Mouse (Mus musculus) NIH3T3 (cell line): ENCODE results near the gene Notum.
A peak's percentile ranks its signal among the peaks of the same experiment; 100 is the strongest.
"Not testable (repeated sequence)": the region's sequence is repeated elsewhere in the genome, so short reads cannot be mapped to it uniquely, and the experiment has no call there.

ENCODE experiments used
- DNase-seq: peaks from one replicate; pipeline ENCODE4 v3.0.0-alpha.2; 2012; ENCODE audit warnings: low read depth

Gene Notum

DNA sequence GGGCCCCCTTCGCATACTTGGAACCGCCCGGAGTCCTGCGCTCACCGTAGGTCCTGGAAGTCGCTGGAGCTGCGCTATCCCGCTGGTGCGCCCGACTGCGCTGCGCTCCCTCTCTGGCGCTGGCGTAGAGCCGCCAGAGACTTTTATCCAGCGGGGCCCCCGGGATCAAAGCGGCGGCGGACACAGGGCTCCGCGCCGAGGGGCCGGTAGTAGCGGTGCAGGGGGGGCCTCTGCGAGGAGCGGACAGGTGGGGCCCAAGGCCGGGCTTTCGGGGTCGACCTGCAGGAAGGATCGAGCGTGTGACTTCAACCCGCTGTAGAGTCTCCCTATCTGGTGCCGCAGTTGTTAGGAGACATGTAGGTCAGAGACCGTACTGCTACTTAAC, at the start of gene Notum:
TSS of gene Notum (minus strand) at position 100 of the 385 bp plus-strand sequence.
- no peak for DNase-seq

- DNase-seq, result no peak
These were observed 49.7 kb upstream of the Notum start for GRCm38 (mm10) chr11:120710672-120711071.

DNA sequence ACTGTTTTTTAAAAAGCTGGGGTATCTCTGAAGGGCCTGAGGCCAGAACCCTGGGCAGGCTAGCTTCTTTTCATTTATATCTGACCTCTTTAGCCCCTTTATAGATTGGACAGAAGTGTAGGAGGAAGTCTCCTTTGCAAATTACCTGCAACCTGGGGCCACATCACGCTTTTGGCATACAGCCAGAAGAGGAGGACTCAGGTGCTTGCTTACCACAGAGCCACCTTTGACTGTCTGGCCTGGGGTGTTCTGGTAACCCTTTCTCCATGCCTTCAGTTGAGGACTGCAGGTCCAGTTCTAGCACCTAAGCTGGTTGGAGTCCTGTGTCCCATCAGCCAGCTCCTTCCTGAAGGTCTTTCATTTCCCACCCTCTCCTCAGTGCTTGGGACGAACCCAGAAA, 48.6 kb upstream of the Notum start:
- DNase-seq, result no peak

DNA sequence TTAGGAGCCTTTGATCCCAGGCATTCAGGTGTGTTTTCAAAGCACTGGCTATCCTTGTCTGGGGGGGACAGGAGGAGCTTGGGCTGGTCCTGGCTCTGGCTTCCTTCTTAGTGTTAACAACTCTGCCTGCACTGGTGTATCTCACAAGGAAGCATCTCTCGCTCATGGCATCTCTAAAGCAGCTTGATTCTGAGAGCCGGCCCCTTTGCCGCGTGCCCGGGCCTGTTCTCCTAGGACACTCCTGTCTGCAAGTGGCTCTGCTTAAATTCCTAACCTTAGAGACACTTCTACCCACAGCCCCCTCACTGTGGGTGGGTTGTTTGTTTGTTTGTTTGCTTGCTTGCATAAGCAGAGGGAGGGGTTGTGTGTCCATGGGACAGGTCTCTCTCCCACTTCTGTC, 47.0 kb upstream of the Notum start:
- no peak for DNase-seq

DNA sequence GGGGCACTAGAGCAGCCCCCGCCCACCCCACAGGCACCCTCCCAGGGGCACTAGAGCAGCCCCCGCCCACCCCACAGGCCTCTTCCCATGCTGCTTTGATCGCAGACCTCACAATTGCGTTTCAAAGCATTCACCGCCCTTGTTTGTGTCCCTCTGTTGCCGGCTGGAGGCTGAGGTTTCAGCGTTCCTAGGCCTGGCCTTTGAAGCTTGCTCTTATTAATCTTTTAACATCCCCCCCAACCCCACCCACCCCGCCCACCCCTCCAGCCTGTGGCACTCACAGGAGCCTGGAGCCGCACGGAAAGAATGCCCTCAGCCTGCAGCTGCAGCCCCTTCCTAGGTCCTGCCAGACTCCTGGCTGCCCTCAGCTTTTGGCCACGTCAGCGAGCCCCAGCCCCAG, 46.2 kb upstream of the Notum start:
- DNase-seq, result no peak

DNA sequence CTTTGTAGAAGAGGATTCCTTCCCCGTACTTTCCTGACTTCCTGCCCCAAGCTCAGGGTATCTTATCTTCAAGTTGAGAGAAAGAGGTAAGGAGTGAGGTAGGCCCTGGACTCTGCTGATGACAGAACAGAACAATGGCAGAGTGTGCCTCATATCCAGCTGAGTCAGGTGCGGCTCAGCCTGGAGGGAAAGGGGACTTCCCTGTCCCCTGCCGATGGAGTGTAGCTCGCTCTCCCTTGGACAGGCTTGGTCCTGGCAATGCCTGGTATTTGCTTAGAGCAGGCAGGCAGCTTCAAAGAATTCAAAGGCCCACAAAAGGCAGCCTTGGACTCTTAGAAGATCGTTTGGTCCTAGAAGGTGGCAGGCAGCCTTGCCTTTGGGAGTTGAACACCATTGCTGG, 45.1 kb upstream of the Notum start:
- DNase-seq, result no peak

GRCm38 (mm10) chr11:120704486-120705325, 43.7 kb upstream of the Notum start:
- DNase-seq, result no peak

DNA sequence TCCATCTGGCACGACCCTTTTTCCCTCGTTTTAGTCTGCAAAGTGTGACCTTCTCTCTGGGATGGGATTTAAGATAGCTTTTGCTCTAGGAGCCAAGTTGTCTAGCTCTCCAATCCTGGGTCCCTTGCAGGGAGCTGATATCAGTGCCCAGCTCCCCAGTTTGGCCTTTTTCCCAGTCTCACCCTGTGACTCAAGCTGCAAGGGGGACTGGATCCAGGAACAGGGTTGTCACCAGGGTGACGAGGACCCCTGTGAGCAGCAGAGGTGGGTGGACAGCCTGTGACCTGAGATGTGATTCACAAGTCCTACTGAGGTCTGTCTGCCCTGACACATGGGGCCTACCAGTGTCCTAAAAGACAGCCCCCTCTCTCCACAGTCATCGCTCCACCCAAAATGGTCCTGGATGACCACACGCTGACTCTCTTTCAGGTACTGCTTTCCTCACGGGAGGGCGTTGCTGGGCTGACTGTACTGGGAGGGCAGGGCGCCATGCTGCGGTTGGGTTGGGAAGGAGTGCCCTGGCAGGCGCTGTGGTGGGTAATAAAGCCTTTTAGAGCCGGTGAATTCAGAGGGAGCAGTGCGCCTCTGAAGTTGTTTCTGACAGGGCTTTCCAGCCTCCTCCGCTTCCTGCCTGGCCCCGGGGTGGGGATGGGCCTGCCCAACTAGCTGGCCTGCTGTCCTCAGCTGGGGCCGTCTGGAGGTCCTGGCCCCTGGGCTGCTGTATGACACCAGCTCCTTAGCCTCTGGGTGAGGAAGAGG, 42.9 kb upstream of the Notum start:
- peak; percentile 81 for DNase-seq

DNA sequence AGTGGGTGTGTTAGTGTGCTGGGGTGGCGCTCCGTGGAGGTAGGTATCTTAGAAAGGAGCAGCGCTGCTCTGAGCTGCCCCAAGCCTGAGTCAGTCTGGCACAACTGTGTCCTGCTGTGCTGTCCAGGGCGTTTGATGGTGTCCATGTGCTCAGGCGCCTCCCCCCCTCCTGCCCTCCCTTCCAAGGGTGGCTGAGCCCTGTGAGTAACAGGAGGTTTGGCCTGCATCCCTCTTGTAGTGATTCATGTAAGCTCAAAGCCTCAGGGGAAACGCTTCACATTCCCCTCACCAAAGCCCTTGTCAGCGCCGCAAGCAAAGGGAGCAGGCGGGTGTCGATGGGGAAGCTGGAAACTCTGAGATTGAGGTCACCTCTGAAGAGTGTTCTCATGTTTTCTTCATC, 36.8 kb upstream of the Notum start:
- peak; percentile 97 for DNase-seq

DNA sequence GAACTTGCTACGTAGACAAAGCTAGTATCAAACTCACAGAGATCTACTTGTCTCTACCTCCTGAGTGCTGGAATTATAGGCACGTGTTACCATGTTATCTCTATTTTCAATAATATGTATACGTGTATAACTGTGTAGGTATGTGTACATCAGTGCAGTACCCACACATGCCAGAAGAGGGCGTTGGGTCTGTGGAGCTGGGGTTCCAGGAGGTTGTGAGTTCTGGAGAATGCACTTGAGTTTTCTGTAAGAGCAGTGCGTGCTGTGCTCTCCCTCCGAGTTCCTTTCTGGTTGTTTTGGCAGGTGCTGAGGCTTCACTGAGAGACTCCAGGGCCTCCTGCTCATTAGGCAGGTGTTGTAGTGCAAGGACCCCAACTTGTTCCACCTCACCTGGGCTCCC, 35.6 kb upstream of the Notum start:
- no peak for DNase-seq

GRCm38 (mm10) chr11:120695641-120696040, 34.7 kb upstream of the Notum start:
- DNase-seq, result no peak

GRCm38 (mm10) chr11:120695184-120695583, 34.2 kb upstream of the Notum start:
- DNase-seq, result no peak

DNA sequence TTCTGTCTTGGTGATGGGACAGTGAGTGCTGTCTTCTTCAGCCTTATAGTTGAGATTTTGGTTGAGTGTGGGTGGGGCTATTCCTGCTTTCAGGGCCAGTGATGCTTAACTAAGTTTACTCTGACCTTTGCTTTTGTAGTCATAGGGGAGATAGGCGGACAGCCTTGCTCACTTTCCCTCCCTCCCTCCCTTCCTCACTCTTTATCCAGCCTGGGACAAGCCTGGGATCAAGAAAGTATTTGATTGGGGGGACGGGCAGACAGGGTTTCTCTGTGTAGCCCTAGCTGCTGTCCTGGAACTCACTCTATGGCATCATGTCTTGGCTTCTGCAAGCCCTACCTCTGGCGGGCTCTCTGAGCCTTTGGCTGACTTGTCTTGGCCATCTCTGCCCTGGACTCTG, 32.5 kb upstream of the Notum start:
- no peak for DNase-seq

- DNase-seq, result no peak
These were observed 31.6 kb upstream of the Notum start for GRCm38 (mm10) chr11:120692471-120693011.

DNA sequence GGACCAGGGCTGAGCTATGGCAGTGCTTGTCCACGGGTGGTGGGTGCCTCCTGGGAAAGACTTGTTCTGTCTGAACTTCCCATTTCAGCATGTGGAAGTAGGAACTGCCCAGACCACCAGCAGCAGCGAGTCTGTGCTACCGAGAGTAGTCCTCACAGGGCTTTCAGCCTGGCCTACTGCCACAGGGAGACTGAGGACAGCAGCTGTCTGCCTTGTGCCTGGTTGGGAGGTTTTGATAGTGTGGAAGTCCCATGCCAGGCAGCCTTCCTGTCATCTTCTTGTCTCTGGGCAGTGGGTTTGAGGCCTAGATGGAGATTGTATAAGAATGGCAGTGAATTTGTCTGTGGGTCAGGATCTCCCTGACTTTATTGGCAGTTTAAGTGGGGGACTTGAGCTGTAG, 28.4 kb upstream of the Notum start:
- DNase-seq, result no peak

DNA sequence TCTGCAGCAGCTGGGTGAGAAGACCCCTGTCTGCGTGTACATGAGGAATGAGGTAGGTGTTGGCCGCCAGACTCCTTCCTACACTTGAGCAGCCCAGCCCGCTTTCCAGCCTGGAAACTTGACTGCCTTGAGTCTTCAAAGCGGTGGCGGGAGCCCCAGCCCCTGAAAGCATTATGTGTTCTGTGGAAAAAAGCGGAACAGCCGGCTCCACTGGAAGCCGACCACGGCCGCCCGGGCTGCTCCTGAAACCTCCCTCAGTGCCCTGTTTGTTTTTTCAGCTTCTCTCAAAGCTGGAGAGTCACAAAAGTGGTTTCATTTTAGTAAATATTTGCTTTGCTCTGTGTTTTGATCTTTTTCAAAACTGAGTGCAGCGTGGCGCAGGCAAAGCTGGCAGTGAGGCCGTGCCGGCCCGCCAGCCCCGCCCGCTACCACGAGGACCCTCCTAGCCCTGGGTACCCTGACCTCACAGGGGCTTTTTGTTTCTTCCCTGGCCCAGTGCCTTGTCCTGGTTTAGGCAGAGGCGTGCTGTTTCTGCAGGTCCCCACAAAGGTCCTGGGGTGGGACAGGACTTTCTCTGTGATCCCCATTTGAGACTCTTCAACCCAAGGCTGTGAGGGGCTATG, 25.8 kb upstream of the Notum start:
- no peak for DNase-seq

DNA sequence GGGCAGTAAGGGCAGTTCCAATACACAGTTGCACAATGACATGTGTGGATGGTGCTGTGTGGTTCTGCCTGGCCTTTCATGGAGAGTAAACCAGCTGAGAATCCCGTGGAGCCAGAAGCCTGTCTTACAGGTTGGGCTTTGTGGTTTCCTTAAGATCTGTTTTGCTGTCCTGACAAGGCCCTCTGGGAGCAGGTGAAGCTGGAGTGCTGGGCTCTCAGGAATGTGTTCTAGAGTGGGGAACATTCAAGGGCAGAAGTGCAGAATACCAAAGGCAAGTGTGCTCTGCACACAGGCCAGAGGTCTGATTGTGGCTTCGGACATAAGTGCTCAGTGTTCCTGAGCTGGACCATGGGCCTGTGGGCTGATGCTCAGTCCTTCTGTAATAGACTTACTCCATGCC, 23.7 kb upstream of the Notum start:
- no peak for DNase-seq

DNA sequence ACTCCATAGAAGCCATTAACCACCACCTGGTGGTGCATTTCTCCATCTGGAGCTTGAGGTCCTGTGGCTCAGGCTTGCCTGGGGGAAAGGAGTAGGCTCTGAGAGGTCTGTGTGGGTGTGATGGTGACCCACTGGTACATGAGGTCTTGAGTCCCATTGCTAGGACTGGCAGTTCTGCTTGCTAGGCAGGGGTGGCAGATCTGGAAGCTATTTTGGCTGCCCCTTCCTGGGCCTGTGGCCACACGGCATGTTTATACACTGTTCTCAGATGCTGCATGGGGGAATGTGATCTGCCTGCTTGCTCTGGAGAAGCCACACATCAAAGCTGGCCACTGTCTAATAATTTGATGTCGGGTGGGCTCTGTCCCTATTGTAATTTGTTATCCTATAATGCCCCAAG, 23.1 kb upstream of the Notum start:
- DNase-seq, result no peak

- DNase-seq, result no peak
These were observed 22.6 kb upstream of the Notum start for GRCm38 (mm10) chr11:120683536-120683935.

DNA sequence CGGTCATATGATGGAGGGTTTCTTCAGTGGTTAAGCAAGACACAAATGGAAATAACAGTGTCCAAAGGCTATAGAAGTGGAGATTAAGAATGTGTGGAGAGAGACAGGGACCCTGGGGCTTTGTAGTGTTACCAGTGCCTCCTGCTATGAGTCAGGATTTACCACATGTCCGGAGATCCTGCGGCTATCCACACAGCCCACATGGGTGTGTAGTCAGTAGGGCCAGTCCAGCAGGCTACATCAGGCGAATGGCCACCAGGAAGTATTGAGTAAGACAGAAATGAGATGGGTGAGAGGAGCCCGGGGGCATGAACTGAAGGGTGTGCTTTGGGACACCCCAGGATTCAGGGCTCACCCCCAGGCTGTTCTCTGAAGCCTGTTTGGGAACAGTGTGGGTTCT, 21.7 kb upstream of the Notum start:
- DNase-seq, result peak; percentile 80

GRCm38 (mm10) chr11:120679909-120680308, 18.9 kb upstream of the Notum start:
- DNase-seq, result peak; percentile 50

GRCm38 (mm10) chr11:120676951-120677350, 16.0 kb upstream of the Notum start:
- DNase-seq, result no peak

GRCm38 (mm10) chr11:120675875-120676274, 14.9 kb upstream of the Notum start:
- not testable (repeated sequence) for DNase-seq
